Mouse (Mus musculus) liver, adult 2 months (tissue): ENCODE data around the gene Pdzph1.

Experiments
- CTCF ChIP-seq: fragments of 200-500 bp; IDR thresholded peaks from 2 replicates; pipeline ENCODE4 v1.5.1; 2011; ENCODE audit warnings: low read depth, low read length, control low read depth
- POLR2A ChIP-seq: fragments of 200-500 bp; IDR thresholded peaks from 2 replicates; pipeline ENCODE4 v1.6.1; 2011; ENCODE audit warnings: low read length, control low read depth; ENCODE audit not compliant: insufficient read depth; ENCODE audit errors: extremely low read depth

- TF ChIP-seq POLR2A (no peak), CTCF (no peak)
These were observed 33.3 kb upstream of the Pdzph1 start for GRCm38 (mm10) chr17:59024502-59024901.
